Mouse (Mus musculus) megakaryocyte, embryonic 14.5 days (primary cell): ENCODE data around the gene Nradd. TPM values are rescaled to one million over a fixed set of nuclear protein-coding genes. Genes with fewer than 3 reads are reported as not detected.

Experiments
- H3K27me3 ChIP-seq: replicated peaks from 2 replicates; pipeline ENCODE3; 2012; ENCODE audit warnings: inconsistent platforms
- H3K36me3 ChIP-seq: replicated peaks from 2 replicates; pipeline ENCODE3; 2012; ENCODE audit warnings: low read length, inconsistent platforms, mixed read lengths
- H3K4me1 ChIP-seq: 2 replicates; pipeline ENCODE4 v1.6.1; 2012; ENCODE audit warnings: inconsistent platforms
- H3K4me3 ChIP-seq: replicated peaks from 2 replicates; pipeline ENCODE3; 2012; ENCODE audit warnings: moderate library complexity, mild to moderate bottlenecking, inconsistent platforms
- H3K9me3 ChIP-seq: 2 replicates; pipeline ENCODE4 v1.6.1; 2012; ENCODE audit warnings: inconsistent platforms
- FLI1 ChIP-seq: IDR thresholded peaks from 2 replicates; pipeline ENCODE4 v1.6.1; 2012; ENCODE audit warnings: low read length, inconsistent platforms, mixed read lengths
- GATA1 ChIP-seq: IDR thresholded peaks from 3 replicates; pipeline ENCODE4 v1.6.1; 2012; ENCODE audit warnings: mixed read lengths, low read length, inconsistent platforms, borderline replicate concordance
- polyA plus RNA-seq: library from polyadenylated mRNA; stranded (reverse); fragments of >175 nt; gene quantifications from 2 replicates; pipeline ENCODE4 v1.2.3, GENCODE M21; 2012; ENCODE audit warnings: low replicate concordance; ENCODE audit not compliant: insufficient read depth

The Nradd gene
- polyA plus RNA-seq, 1 experiment: 6.7 TPM

- H3K9me3 ChIP-seq: no peaks in the 10 kb centered on the region
- H3K4me1 ChIP-seq: peaks cover 79% of the 10 kb centered on the region
- no peaks in the 10 kb centered on the region for H3K27me3 ChIP-seq
- H3K36me3 ChIP-seq: peaks cover 44% of the 10 kb centered on the region
- TF ChIP-seq GATA1: no peak
- TF ChIP-seq FLI1: no peak
- H3K4me3 ChIP-seq: peak overlapping the region; percentile 64
Measured at GRCm38 (mm10) chr9:110660856-110661612, 36.8 kb upstream of the Nradd start.

GRCm38 (mm10) chr9:110660208-110660607 is 36.0 kb upstream of the Nradd start:
- Histone ChIP-seq H3K9me3 (no peaks in the 10 kb centered on the region), H3K4me1 (peaks cover 84% of the 10 kb centered on the region), H3K36me3 (peaks cover 44% of the 10 kb centered on the region), H3K27me3 (no peaks in the 10 kb centered on the region), H3K4me3 (peak overlapping the region; percentile 67)
- TF ChIP-seq FLI1 (no peak), GATA1 (no peak)

GRCm38 (mm10) chr9:110659521-110659920 is 35.3 kb upstream of the Nradd start:
- Histone ChIP-seq H3K4me1 (peaks cover 84% of the 10 kb centered on the region), H3K9me3 (no peaks in the 10 kb centered on the region), H3K4me3 (peak overlapping the region; percentile 85), H3K27me3 (no peaks in the 10 kb centered on the region), H3K36me3 (peaks cover 41% of the 10 kb centered on the region)
- TF ChIP-seq GATA1: no peak
- TF ChIP-seq FLI1: no peak

GRCm38 (mm10) chr9:110657474-110658078 is 33.3 kb upstream of the Nradd start:
- H3K4me1 ChIP-seq: peaks cover 75% of the 10 kb centered on the region

GRCm38 (mm10) chr9:110656249-110657221 is 32.3 kb upstream of the Nradd start, which contains the start of gene Ccdc12:
Gene Ccdc12, plus strand, starts transcription at chr9:110656503.
- TF ChIP-seq GATA1 (no peak), FLI1 (0 out of 2 replicates have a peak, but pooled peaks have one; percentile 21)
- Histone ChIP-seq H3K27me3 (no peaks in the 10 kb centered on the region), H3K4me1 (peaks cover 75% of the 10 kb centered on the region), H3K9me3 (no peaks in the 10 kb centered on the region), H3K4me3 (peak within 1 kb of the TSS; percentile 98), H3K36me3 (peaks cover 30% of the 10 kb centered on the region)

More at GRCm38 (mm10) chr9:110657474-110658078, 33.3 kb upstream of the Nradd start:
- Histone ChIP-seq H3K36me3 (peaks cover 35% of the 10 kb centered on the region), H3K4me3 (peak overlapping the region; percentile 95), H3K27me3 (no peaks in the 10 kb centered on the region), H3K9me3 (no peaks in the 10 kb centered on the region)
- TF ChIP-seq GATA1 (no peak), FLI1 (no peak)

GRCm38 (mm10) chr9:110655651-110656007 is 31.4 kb upstream of the Nradd start:
- no peak for TF ChIP-seq FLI1
- TF ChIP-seq GATA1: no peak
- Histone ChIP-seq H3K4me3 (peak overlapping the region; percentile 95), H3K9me3 (no peaks in the 10 kb centered on the region)

GRCm38 (mm10) chr9:110654726-110655650 is 30.7 kb upstream of the Nradd start:
- H3K4me3 ChIP-seq: peak overlapping the region; percentile 98
- peaks cover 75% of the 10 kb centered on the region for H3K4me1 ChIP-seq
- TF ChIP-seq FLI1: no peak
- no peak for TF ChIP-seq GATA1
- no peaks in the 10 kb centered on the region for H3K27me3 ChIP-seq
- no peaks in the 10 kb centered on the region for H3K9me3 ChIP-seq
- H3K36me3 ChIP-seq: peaks cover 34% of the 10 kb centered on the region

More at GRCm38 (mm10) chr9:110655651-110656007, 31.4 kb upstream of the Nradd start:
- Histone ChIP-seq H3K4me1 (peaks cover 75% of the 10 kb centered on the region), H3K27me3 (no peaks in the 10 kb centered on the region), H3K36me3 (peaks cover 34% of the 10 kb centered on the region)

GRCm38 (mm10) chr9:110653655-110654461 is 29.6 kb upstream of the Nradd start, which contains the start of gene Nbeal2:
Gene Nbeal2, minus strand, starts transcription at chr9:110654161.
- H3K4me3 ChIP-seq: peak within 1 kb of the TSS; percentile 98
- no peaks in the 10 kb centered on the region for H3K27me3 ChIP-seq
- H3K9me3 ChIP-seq: no peaks in the 10 kb centered on the region
- peaks cover 34% of the 10 kb centered on the region for H3K36me3 ChIP-seq
- peaks cover 75% of the 10 kb centered on the region for H3K4me1 ChIP-seq
- TF ChIP-seq FLI1: no peak
- no peak for TF ChIP-seq GATA1
